Mouse (Mus musculus) E14TG2a.4 (cell line): ENCODE measurements at regions not wholly inside any gene's neighbourhood (a gene's known extent, or its start where the extent isn't known, plus 50 kb on each side); places are given as distances from the start of the nearest gene placed in this dataset.
A peak's percentile ranks its signal among the peaks of the same experiment; 100 is the strongest.

ENCODE experiments used
- H3K27me3 ChIP-seq: 2 replicates; pipeline ENCODE4 v1.6.1; 2014; ENCODE audit warnings: low read length, control low read depth; ENCODE audit not compliant: insufficient read depth
- H3K36me3 ChIP-seq: 2 replicates; pipeline ENCODE4 v1.6.1; 2014; ENCODE audit warnings: low read length, control low read depth; ENCODE audit not compliant: insufficient read depth
- H3K4me1 ChIP-seq: replicated peaks from 2 replicates; pipeline ENCODE4 v1.6.1; 2014; ENCODE audit warnings: low read depth, low read length, control low read depth
- H3K4me3 ChIP-seq: replicated peaks from 2 replicates; pipeline ENCODE4 v1.5.1; 2014; ENCODE audit warnings: mild to moderate bottlenecking, low read length
- H3K9me3 ChIP-seq: 2 replicates; pipeline ENCODE4 v1.6.1; 2014; ENCODE audit warnings: low read length, control low read depth
- CTCF ChIP-seq: conservative IDR thresholded peaks from 2 replicates; pipeline ENCODE4 v1.5.1; 2014; ENCODE audit warnings: low read length
- NANOG ChIP-seq: IDR thresholded peaks from 2 replicates; pipeline ENCODE4 v1.6.1; 2014; ENCODE audit warnings: borderline replicate concordance, low read length, mixed read lengths
- POU5F1 ChIP-seq: IDR thresholded peaks from 2 replicates; pipeline ENCODE4 v1.6.1; 2014; ENCODE audit warnings: low read length, borderline replicate concordance

GRCm38 (mm10) chr12:106462281-106462680, 452.3 kb downstream of the Vrk1 start:
- H3K36me3 ChIP-seq = no peaks in the 10 kb centered on the region
- peaks cover 4% of the 10 kb centered on the region; the same call in 1 of the 2 replicates for H3K9me3 ChIP-seq
- H3K4me3 ChIP-seq = no peak overlapping the region
- H3K4me1 ChIP-seq = peaks cover 20% of the 10 kb centered on the region
- H3K27me3 ChIP-seq = peaks cover 55% of the 10 kb centered on the region
- TF ChIP-seq CTCF = no peak
- TF ChIP-seq POU5F1 = no peak
- no peak for TF ChIP-seq NANOG

- H3K27me3 ChIP-seq = peaks cover 44% of the 10 kb centered on the region
- no peaks in the 10 kb centered on the region for H3K36me3 ChIP-seq
- H3K9me3 ChIP-seq = peaks cover 4% of the 10 kb centered on the region; the same call in 1 of the 2 replicates
- peaks cover 23% of the 10 kb centered on the region for H3K4me1 ChIP-seq
- TF ChIP-seq POU5F1 (no peak), NANOG (no peak), CTCF (no peak)
- no peak overlapping the region for H3K4me3 ChIP-seq
Observed at GRCm38 (mm10) chr12:106464701-106465100, 454.7 kb downstream of the Vrk1 start.

DNA sequence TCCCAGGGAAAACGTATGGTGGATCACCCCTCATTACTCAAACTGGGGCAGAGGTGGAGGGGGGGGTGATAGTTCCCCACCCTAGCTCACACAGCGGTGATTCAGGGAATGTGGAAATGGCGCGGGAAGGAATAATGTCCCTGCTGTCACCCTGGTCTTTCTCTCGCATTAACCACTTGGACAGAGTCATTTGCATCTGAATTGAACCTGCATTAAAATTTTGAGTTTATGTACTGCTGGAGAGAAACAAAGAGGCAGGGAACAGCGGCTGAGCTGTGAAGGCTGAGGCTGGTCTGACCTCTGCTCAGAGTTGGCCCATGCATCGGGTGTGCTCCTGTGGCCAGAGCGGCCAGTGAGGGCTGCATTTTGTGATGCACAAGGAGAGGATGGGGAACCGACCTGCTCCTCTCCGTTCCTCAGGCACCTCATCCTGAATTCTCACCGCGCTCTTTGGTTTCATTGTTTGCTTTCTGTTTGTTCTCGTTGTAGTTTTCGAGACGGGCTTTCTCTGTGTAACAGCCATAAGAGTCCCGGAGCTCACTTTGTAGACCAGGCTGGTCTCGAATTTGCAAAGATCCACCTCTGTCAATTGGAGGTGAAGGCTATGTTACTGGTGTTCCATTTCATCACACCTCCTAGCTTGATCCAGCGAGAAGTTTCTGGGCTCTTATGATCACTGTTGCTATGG, 458.3 kb downstream of the Vrk1 start:
- Histone ChIP-seq H3K27me3 (peaks cover 53% of the 10 kb centered on the region), H3K36me3 (no peaks in the 10 kb centered on the region), H3K9me3 (no peaks in the 10 kb centered on the region), H3K4me3 (no peak overlapping the region), H3K4me1 (peaks cover 24% of the 10 kb centered on the region)
- TF ChIP-seq NANOG = no peak
- no peak for TF ChIP-seq POU5F1
- no peak for TF ChIP-seq CTCF

DNA sequence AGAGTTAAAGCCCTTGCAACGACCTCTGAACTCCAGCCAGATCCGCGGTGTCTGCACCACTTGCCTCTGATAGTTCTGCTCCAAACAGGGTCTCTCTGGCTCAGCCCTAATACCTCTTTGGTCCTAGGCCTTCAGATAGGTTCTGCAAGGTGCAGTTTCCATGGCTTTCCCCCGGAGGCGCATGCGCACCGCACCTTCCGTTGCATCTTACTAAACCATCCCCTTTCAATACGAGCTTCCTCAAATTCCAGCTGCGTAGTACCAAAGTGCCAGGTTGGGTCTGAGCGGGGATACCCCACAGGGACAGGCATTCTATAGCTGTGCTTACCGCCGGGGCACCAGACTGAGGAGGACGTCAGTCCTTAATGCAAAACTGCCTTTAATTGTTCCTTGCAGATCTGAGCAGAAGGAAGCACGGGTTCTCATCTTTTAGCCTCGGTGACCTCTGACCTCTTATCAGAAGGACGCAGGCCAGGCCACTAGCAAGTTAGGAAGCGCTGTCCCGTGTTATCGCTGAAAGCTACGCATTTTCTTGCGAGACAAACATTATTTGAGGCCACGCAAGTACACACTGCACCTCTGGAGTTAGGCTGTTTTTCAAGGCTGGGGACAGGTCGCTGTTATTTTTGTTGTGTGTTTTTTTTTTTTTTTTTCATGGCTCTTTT, 464.6 kb downstream of the Vrk1 start:
- TF ChIP-seq NANOG = no peak
- no peak for TF ChIP-seq POU5F1
- TF ChIP-seq CTCF = no peak
- Histone ChIP-seq H3K4me1 (peaks cover 78% of the 10 kb centered on the region), H3K9me3 (no peaks in the 10 kb centered on the region), H3K36me3 (no peaks in the 10 kb centered on the region), H3K4me3 (peak overlapping the region; percentile 54), H3K27me3 (peaks cover 54% of the 10 kb centered on the region)

- H3K4me1 ChIP-seq = peaks cover 87% of the 10 kb centered on the region
- H3K4me3 ChIP-seq = no peak overlapping the region
- TF ChIP-seq CTCF (no peak), NANOG (no peak), POU5F1 (no peak)
- no peaks in the 10 kb centered on the region for H3K36me3 ChIP-seq
- no peaks in the 10 kb centered on the region for H3K9me3 ChIP-seq
- H3K27me3 ChIP-seq = peaks cover 47% of the 10 kb centered on the region
Observed at GRCm38 (mm10) chr12:106475486-106476050, 465.5 kb downstream of the Vrk1 start.

- TF ChIP-seq CTCF = no peak
- TF ChIP-seq NANOG = no peak
- TF ChIP-seq POU5F1 = no peak
- Histone ChIP-seq H3K4me3 (no peak overlapping the region), H3K36me3 (no peaks in the 10 kb centered on the region), H3K4me1 (peaks cover 89% of the 10 kb centered on the region), H3K27me3 (peaks cover 40% of the 10 kb centered on the region), H3K9me3 (no peaks in the 10 kb centered on the region)
Observed at GRCm38 (mm10) chr12:106477040-106477665, 467.1 kb downstream of the Vrk1 start.

- H3K4me3 ChIP-seq = peak overlapping the region; percentile 50
- H3K9me3 ChIP-seq = no peaks in the 10 kb centered on the region
- H3K36me3 ChIP-seq = no peaks in the 10 kb centered on the region
- no peak for TF ChIP-seq NANOG
- TF ChIP-seq CTCF = no peak
- TF ChIP-seq POU5F1 = no peak
- H3K27me3 ChIP-seq = peaks cover 39% of the 10 kb centered on the region
- H3K4me1 ChIP-seq = peaks cover 95% of the 10 kb centered on the region
Observed at GRCm38 (mm10) chr12:106477731-106478130, 467.7 kb downstream of the Vrk1 start.

GRCm38 (mm10) chr12:106478381-106478781, 468.4 kb downstream of the Vrk1 start:
- peaks cover 100% of the 10 kb centered on the region for H3K4me1 ChIP-seq
- H3K9me3 ChIP-seq = no peaks in the 10 kb centered on the region
- TF ChIP-seq NANOG = peak; percentile 77
- TF ChIP-seq CTCF = no peak
- no peak for TF ChIP-seq POU5F1
- H3K4me3 ChIP-seq = peak overlapping the region; percentile 50
- H3K36me3 ChIP-seq = no peaks in the 10 kb centered on the region
- H3K27me3 ChIP-seq = peaks cover 38% of the 10 kb centered on the region
